Mouse (Mus musculus): ENCODE results near the gene Zfand2a.

Gene Zfand2a

GRCm38 (mm10) chr5:139433842-139434568 is 50.3 kb downstream of the Zfand2a start:
- in situ Hi-C loops (cut with MboI; ENCODE audit: low sequenced_read_pairs), result no loop called here

DNA sequence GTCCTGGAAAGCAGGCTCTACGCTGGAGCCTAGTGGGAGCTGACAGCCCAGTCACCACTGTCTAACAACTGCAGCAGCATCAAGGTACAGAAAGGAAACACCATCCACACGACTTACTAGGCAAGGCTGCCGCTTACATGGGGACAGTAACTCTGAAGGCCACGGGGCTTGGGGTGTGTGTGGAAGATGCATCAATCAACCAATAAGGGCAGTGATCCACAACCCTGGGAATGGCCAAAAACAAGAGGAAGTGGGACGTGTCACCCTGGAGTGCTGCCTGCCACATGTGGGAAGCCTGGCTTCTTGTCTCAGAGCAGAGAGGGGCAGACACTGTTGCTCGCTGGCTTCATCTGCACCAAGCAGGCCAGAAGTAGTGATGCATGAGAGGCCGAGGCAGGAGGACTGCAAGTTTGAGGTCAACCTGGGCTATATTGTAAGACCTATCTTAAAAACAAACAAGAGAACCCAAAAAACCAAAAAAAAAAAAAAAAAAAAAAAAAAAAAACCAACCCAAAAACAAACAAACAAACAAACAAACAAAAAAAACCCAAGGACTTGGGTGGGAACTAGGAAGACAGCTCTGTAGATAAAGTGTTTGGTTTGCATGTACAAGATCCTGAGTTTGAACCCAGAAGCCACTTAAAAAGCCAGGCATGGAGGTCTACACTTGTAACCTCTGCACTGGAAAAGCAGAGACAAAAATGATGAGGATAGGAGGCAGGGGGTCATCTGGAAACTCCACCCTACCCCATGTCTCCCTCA is 51.4 kb downstream of the Zfand2a start:
- in situ Hi-C loops (cut with MboI; ENCODE audit: low sequenced_read_pairs), result no loop called here

- in situ Hi-C loops (cut with MboI; ENCODE audit: low sequenced_read_pairs), result no loop called here
These were observed 52.0 kb downstream of the Zfand2a start for GRCm38 (mm10) chr5:139432333-139432732.

GRCm38 (mm10) chr5:139429818-139430341 is 54.5 kb downstream of the Zfand2a start:
- in situ Hi-C loops (cut with MboI; ENCODE audit: low sequenced_read_pairs), result no loop called here

DNA sequence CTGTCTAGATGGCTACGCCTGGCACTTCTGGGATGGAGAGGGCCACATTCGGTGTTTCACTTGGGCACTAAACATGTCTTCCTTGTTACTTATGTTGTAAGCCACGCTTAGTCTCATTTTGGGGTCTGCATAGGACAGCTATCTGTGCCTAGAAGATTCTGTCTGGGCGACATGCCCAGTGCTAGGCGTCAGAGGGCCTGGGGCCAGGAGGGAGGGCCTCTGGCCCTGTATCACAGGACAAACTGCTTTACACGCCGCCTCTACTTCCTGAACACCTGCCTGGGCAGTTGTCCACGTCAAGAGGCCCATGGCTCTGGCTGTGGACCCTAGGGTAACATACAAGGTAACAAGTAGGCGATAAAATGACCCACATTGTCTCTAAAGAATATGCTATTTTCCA is 56.4 kb downstream of the Zfand2a start:
- in situ Hi-C loops (cut with MboI; ENCODE audit: low sequenced_read_pairs), result no loop called here

- in situ Hi-C loops (cut with MboI; ENCODE audit: low sequenced_read_pairs), result no loop called here
These were observed 57.3 kb downstream of the Zfand2a start for GRCm38 (mm10) chr5:139427001-139427400.

GRCm38 (mm10) chr5:139425198-139425597 is 59.2 kb downstream of the Zfand2a start:
- in situ Hi-C loops (cut with MboI; ENCODE audit: low sequenced_read_pairs), result no loop called here

DNA sequence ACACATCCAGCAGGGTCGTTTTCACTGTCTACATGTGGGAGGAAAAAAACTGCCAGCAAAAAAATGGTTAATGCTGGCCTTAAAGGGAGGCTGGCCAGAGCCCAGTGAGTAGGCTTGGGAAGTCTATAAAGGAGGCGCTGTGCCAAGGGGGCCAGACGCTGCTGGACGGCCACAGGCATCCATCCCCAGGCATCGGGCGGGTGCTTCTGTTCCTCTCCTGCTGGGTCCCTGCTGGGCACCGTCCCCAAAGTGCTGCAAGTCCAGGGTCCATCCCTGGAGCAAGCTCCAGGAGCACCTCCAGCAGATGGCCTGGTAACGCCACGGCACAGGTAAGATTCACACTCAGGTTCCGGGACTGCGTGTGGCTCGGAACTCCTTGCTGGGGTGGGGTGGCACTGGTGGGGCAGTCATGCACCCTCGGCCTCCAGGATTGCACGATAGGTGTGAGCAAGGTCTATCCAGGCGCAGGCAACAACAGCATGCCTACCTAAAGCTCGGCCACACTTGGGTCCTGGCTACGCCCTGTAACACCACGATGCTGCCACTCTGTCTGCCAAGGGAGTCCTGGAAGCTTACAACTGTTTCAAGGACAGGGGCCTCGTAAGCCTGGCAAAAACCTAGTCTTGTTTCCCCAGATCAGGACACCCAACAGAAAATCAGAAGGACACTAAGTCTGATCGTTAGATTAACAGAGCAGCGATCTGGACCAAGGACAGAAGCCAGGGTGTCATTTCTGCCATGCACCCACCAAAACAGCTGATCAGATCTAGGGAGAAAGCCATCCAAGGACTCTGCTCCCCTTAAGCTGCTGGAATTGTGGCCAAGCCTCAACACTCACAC is 61.1 kb downstream of the Zfand2a start, which contains the start of gene Gper1:
TSS of gene Gper1 (plus strand) at position 126 of the 840 bp plus-strand sequence.
- in situ Hi-C loops (cut with MboI; ENCODE audit: low sequenced_read_pairs), result no loop called here

All from CH12F3 (cell line).